In the genomic region with DNA sequence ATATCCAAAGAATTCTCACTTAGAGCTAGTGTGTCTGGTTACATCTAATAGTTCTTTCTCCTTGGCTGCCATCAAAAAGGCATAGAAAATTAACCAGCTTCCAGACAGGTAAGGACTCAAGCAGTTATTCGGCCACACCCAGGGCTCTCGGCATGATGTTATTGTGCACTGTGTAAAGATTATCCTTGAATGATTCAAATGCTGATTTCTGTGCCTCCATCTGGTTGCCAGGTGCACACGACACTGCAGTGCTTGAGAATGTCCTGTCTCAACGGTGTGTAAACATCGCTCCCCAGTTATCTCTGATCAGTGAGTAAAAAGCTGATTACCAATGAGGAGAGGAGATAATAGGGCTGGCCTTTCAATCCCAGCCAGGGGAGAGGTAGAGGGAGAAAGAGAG, we compare ENCODE assay signal across 20 mouse cellular contexts. TPM values are rescaled to one million over a fixed set of nuclear protein-coding genes. Genes with fewer than 3 reads are reported as not detected.
DNase-seq lines count a peak whose midpoint lies in the region; ATAC-seq and TF ChIP-seq lines count a peak whose summit lies in the region.
"Had no signal": no experiment of that assay in that cellular context is flagged by ENCODE, and none has a peak within 500 bp of the region (broad histone marks: within the 10 kb centered on the region; RNA-seq: fewer than 3 reads in every experiment).

No protein-coding gene starts in this region.

- DNase-seq in ES-CJ7 (ENCODE audit: low read depth, low spot score) (peak; percentile 84), ZHBTc4 (ENCODE audit: low read depth, low spot score) (peak; percentile 82), liver (no peak)
- no peak for DNase-seq in thymus, adult 18-20 months
- DNase-seq: adrenal gland, postnatal 14 days; cerebellum, adult 11-12 months; cerebellum, adult 9-10 months; cerebellum, postnatal 25 days; gastrocnemius, postnatal 14 days; heart, adult 2 months; heart, postnatal 36 days had no signal

- no peak for TF ChIP-seq POLR2A in ES-Bruce4 (IDR thresholded peaks at IDR 0.05; ENCODE audit: insufficient read depth, low read length)

- H3K4me2 ChIP-seq in stomach, embryonic 16.5 days (ENCODE audit: low read depth, low read length), result no peak overlapping the region
- H3K4me2 ChIP-seq: embryonic facial prominence, embryonic 12.5 days; forebrain, embryonic 12.5 days; heart, embryonic 11.5 days; hindbrain, embryonic 15.5 days had no signal

- H3K4me1 ChIP-seq in ES-Bruce4 (ENCODE audit: control insufficient read depth, insufficient read depth, low read length), result no peaks in the 10 kb centered on the region
- H3K4me1 ChIP-seq in stomach, embryonic 16.5 days (ENCODE audit: control insufficient read depth, insufficient read depth, low read length), result no peaks in the 10 kb centered on the region
- H3K4me1 ChIP-seq: embryonic facial prominence, embryonic 12.5 days; forebrain, embryonic 12.5 days; hindbrain, embryonic 15.5 days had no signal

- 24% methylated on average over 5 of the region's 5 CpGs for WGBS in stomach, embryonic 16.5 days

- no peak for TF ChIP-seq CTCF in ES-Bruce4 (IDR thresholded peaks at IDR 0.05; ENCODE audit: low read depth, low read length)

- no peak overlapping the region for H3K4me3 ChIP-seq in ES-Bruce4 (ENCODE audit: low read depth, low read length)
- no peak overlapping the region for H3K4me3 ChIP-seq in stomach, embryonic 16.5 days (replicated peaks; ENCODE audit: low read length)
- H3K4me3 ChIP-seq: embryonic facial prominence, embryonic 12.5 days; forebrain, embryonic 12.5 days; heart, adult 2 months; hindbrain, embryonic 15.5 days had no signal

- ATAC-seq in stomach, embryonic 16.5 days (ENCODE audit: insufficient read depth, low FRiP score), result 0 out of 2 replicates have a peak, but pooled peaks have one; percentile 17
- ATAC-seq in erythroid progenitor cell, adult 5-6 weeks (replicated peaks; ENCODE audit: low FRiP score, poor library complexity, severe bottlenecking), result no peak
- ATAC-seq: forebrain, embryonic 16.5 days had no signal

- H3K9me3 ChIP-seq in ES-Bruce4 (replicated peaks; ENCODE audit: control insufficient read depth, insufficient read depth, low read length, poor library complexity, severe bottlenecking), result no peaks in the 10 kb centered on the region
- no peaks in the 10 kb centered on the region for H3K9me3 ChIP-seq in stomach, embryonic 16.5 days (replicated peaks; ENCODE audit: control insufficient read depth, low read length)
- H3K9me3 ChIP-seq: embryonic facial prominence, embryonic 12.5 days; forebrain, embryonic 12.5 days; hindbrain, embryonic 15.5 days had no signal

- TF ChIP-seq EP300 in ES-Bruce4 (IDR thresholded peaks at IDR 0.05; ENCODE audit: insufficient read depth, low read depth, low read length), result peak; percentile 81

- no peak overlapping the region; the same call in 1 of the 2 replicates for H3K27ac ChIP-seq in ES-Bruce4 (ENCODE audit: insufficient read depth, low read length)
- no peak overlapping the region for H3K27ac ChIP-seq in stomach, embryonic 16.5 days (ENCODE audit: low read length)
- H3K27ac ChIP-seq: embryonic facial prominence, embryonic 12.5 days; forebrain, embryonic 12.5 days; heart, adult 2 months; hindbrain, embryonic 15.5 days had no signal

- no peaks in the 10 kb centered on the region for H3K27me3 ChIP-seq in ES-Bruce4 (ENCODE audit: control insufficient read depth, insufficient read depth, low read length, poor library complexity, severe bottlenecking)
- no peaks in the 10 kb centered on the region for H3K27me3 ChIP-seq in stomach, embryonic 16.5 days (ENCODE audit: control insufficient read depth, insufficient read depth, low read length)
- H3K27me3 ChIP-seq: embryonic facial prominence, embryonic 12.5 days; forebrain, embryonic 12.5 days had no signal

- H3K9ac ChIP-seq in ES-Bruce4 (ENCODE audit: low read depth, poor library complexity, severe bottlenecking), result no peak overlapping the region
- H3K9ac ChIP-seq in stomach, embryonic 16.5 days (ENCODE audit: low read length), result 0 out of 2 replicates have a peak overlapping the region, but pooled peaks have one; percentile 14
- H3K9ac ChIP-seq: embryonic facial prominence, embryonic 12.5 days; forebrain, embryonic 12.5 days; hindbrain, embryonic 15.5 days had no signal

- H3K36me3 ChIP-seq in ES-Bruce4 (ENCODE audit: control insufficient read depth, insufficient read depth, low read length, poor library complexity, severe bottlenecking), result no peaks in the 10 kb centered on the region
- H3K36me3 ChIP-seq in stomach, embryonic 16.5 days (ENCODE audit: control insufficient read depth, insufficient read depth, low read length), result no peaks in the 10 kb centered on the region
- H3K36me3 ChIP-seq: embryonic facial prominence, embryonic 12.5 days; forebrain, embryonic 12.5 days; hindbrain, embryonic 15.5 days had no signal

RNA-seq across cellular contexts. Expression of gene Becn1, which starts 5.7 kb away (rescaled TPM):
- polyA plus RNA-seq in ES-Bruce4 (2011; ENCODE audit: insufficient read depth, insufficient read length, low read depth, missing spikeins), result 48.2 and 53.0 TPM in 2 replicates
- polyA plus RNA-seq in stomach, embryonic 16.5 days (2015; fragmentation: Nextera tagmentation; extraction: Ambion mirVana), result 143 and 147 TPM in 2 replicates
- 71.4 and 72.5 TPM in 2 replicates for total RNA-seq in erythroid progenitor cell, adult 5-6 weeks (2015; ENCODE audit: low replicate concordance)
- 273 TPM in 2 replicates for total RNA-seq in erythroid progenitor cell, adult 5-6 weeks (2017; ENCODE audit: low replicate concordance)

RNA-seq across cellular contexts. Expression of gene Psme3, which starts 8.3 kb away (rescaled TPM):
- 161 and 168 TPM in 2 replicates for polyA plus RNA-seq in ES-Bruce4 (2011; ENCODE audit: insufficient read depth, insufficient read length, low read depth, missing spikeins)
- polyA plus RNA-seq in stomach, embryonic 16.5 days (2015; fragmentation: Nextera tagmentation; extraction: Ambion mirVana), result 98.2 and 107 TPM in 2 replicates
- 425 and 456 TPM in 2 replicates for total RNA-seq in erythroid progenitor cell, adult 5-6 weeks (2015; ENCODE audit: low replicate concordance)
- total RNA-seq in erythroid progenitor cell, adult 5-6 weeks (2017; ENCODE audit: low replicate concordance), result 261 and 313 TPM in 2 replicates

RNA-seq across cellular contexts. Expression of gene Aoc2, which starts 17.1 kb away (rescaled TPM):
- 3.5 and 5.8 TPM in 2 replicates for polyA plus RNA-seq in ES-Bruce4 (2011; ENCODE audit: insufficient read depth, insufficient read length, low read depth, missing spikeins)
- polyA plus RNA-seq in stomach, embryonic 16.5 days (2015; fragmentation: Nextera tagmentation; extraction: Ambion mirVana), result 0.97 and 1.4 TPM in 2 replicates
- total RNA-seq in erythroid progenitor cell, adult 5-6 weeks (2015; ENCODE audit: low replicate concordance), result 25.2 and 38.6 TPM in 2 replicates
- 12.8 and 18.9 TPM in 2 replicates for total RNA-seq in erythroid progenitor cell, adult 5-6 weeks (2017; ENCODE audit: low replicate concordance)

RNA-seq across cellular contexts. Expression of gene Aoc3, which starts 22.7 kb away (rescaled TPM):
- polyA plus RNA-seq in ES-Bruce4 (2011; ENCODE audit: insufficient read depth, insufficient read length, low read depth, missing spikeins), result 0.84 and 0.94 TPM in 2 replicates
- 3.5 TPM in 2 replicates for polyA plus RNA-seq in stomach, embryonic 16.5 days (2015; fragmentation: Nextera tagmentation; extraction: Ambion mirVana)
- 2.5 TPM in 1 of 2 replicates, not detected in the other for total RNA-seq in erythroid progenitor cell, adult 5-6 weeks (2015; ENCODE audit: low replicate concordance)
- total RNA-seq in erythroid progenitor cell, adult 5-6 weeks (2017; ENCODE audit: low replicate concordance), result 0.51 TPM in 1 of 2 replicates, not detected in the other
- polyA plus RNA-seq: forebrain, embryonic 12.5 days; hindbrain, embryonic 11.5 days had no signal

RNA-seq across cellular contexts. Expression of gene Coa3, which starts 28.8 kb away (rescaled TPM):
- 44.8 and 53.0 TPM in 2 replicates for polyA plus RNA-seq in ES-Bruce4 (2011; ENCODE audit: insufficient read depth, insufficient read length, low read depth, missing spikeins)
- polyA plus RNA-seq in stomach, embryonic 16.5 days (2015; fragmentation: Nextera tagmentation; extraction: Ambion mirVana), result 194 and 197 TPM in 2 replicates
- total RNA-seq in erythroid progenitor cell, adult 5-6 weeks (2015; ENCODE audit: low replicate concordance), result 19.8 and 33.1 TPM in 2 replicates
- total RNA-seq in erythroid progenitor cell, adult 5-6 weeks (2017; ENCODE audit: low replicate concordance), result 5.3 and 16.2 TPM in 2 replicates

Comparison
In these comparisons a context has a peak if more than half of its experiments do, and no peak if none do; other contexts are left out.
1. DNase-seq: peak in ES-CJ7 (single experiment) and ZHBTc4 (single experiment); none in thymus, adult 18-20 months (0 of 2) and liver (single experiment).